Mouse (Mus musculus): ENCODE results near the gene Plod3.

- TF ChIP-seq GATA1 (IDR thresholded peaks at IDR 0.05; ENCODE audit: low read length) (no peak), TAL1 (IDR thresholded peaks at IDR 0.05; ENCODE audit: low read length) (no peak)
Observed at GRCm38 (mm10) chr5:136957250-136957649, 29.6 kb upstream of the Plod3 start.
